Mouse (Mus musculus) CH12.LX (cell line): ENCODE data around the gene Zswim1.

Source experiments
- BHLHE40 ChIP-seq: IDR thresholded peaks from 2 replicates; pipeline ENCODE4 v1.6.1; 2011; ENCODE audit warnings: mild to moderate bottlenecking, low read depth, low read length, improper control_type of control experiment
- CHD1 ChIP-seq: IDR thresholded peaks from 2 replicates; pipeline ENCODE4 v1.6.1; 2012; ENCODE audit warnings: low read depth, low read length, improper control_type of control experiment, inconsistent platforms
- CTCF ChIP-seq, 2 experiments: IDR thresholded peaks in 1 of 2; conservative IDR thresholded peaks in 1 of 2; 2 replicates each; pipeline ENCODE4 v1.5.1; 2011 to 2012; ENCODE audit warnings: low read depth in 2 of 2, low read length in 2 of 2, improper control_type of control experiment in 1 of 2, inconsistent platforms in 1 of 2, mild to moderate bottlenecking in 1 of 2, moderate library complexity in 1 of 2
- ELF1 ChIP-seq: IDR thresholded peaks from 2 replicates; pipeline ENCODE4 v1.6.1; 2014; ENCODE audit warnings: low read depth, mild to moderate bottlenecking, inconsistent platforms, low read length, improper control_type of control experiment
- KAT2A ChIP-seq: IDR thresholded peaks from 2 replicates; pipeline ENCODE4 v1.6.1; 2012; ENCODE audit warnings: low read length, improper control_type of control experiment, inconsistent platforms; ENCODE audit not compliant: insufficient replicate concordance
- MAFK ChIP-seq: IDR thresholded peaks from 2 replicates; pipeline ENCODE4 v1.6.1; 2011; ENCODE audit warnings: low read length, improper control_type of control experiment; ENCODE audit not compliant: insufficient replicate concordance
- POLR2A ChIP-seq: IDR thresholded peaks from 2 replicates; pipeline ENCODE4 v1.6.1; 2011; ENCODE audit warnings: low read depth, mild to moderate bottlenecking, improper control_type of control experiment, low read length
- POLR2AphosphoS2 ChIP-seq: IDR thresholded peaks from 2 replicates; pipeline ENCODE4 v1.6.1; 2011; ENCODE audit warnings: low read depth, low read length, improper control_type of control experiment
- SMC3 ChIP-seq: IDR thresholded peaks from 2 replicates; pipeline ENCODE4 v1.6.1; 2011; ENCODE audit warnings: low read depth, low read length, improper control_type of control experiment
- USF2 ChIP-seq: conservative IDR thresholded peaks from 2 replicates; pipeline ENCODE4 v1.6.1; 2011; ENCODE audit warnings: low read depth, low read length, improper control_type of control experiment
- ZC3H11A ChIP-seq: IDR thresholded peaks from 2 replicates; pipeline ENCODE4 v1.6.1; 2012; ENCODE audit warnings: low read depth, mild to moderate bottlenecking, inconsistent platforms, low read length, improper control_type of control experiment
- ZMIZ1 ChIP-seq: IDR thresholded peaks from 2 replicates; pipeline ENCODE4 v1.6.1; 2012; ENCODE audit warnings: low read depth, mild to moderate bottlenecking, inconsistent platforms, low read length, improper control_type of control experiment

GRCm38 (mm10) chr2:164859640-164860432, 37.4 kb downstream of the Zswim1 start:
- no peak for TF ChIP-seq KAT2A
- no peak for TF ChIP-seq POLR2A
- TF ChIP-seq USF2 = no peak
- TF ChIP-seq ZC3H11A = no peak
- TF ChIP-seq CTCF (conservative IDR thresholded peaks at IDR 0.05 in 1 of 2, IDR thresholded peaks at IDR 0.05 in 1 of 2; ENCODE audit: low read depth in 2 of 2, low read length in 2 of 2) = no peak
- TF ChIP-seq BHLHE40 = no peak
- no peak for TF ChIP-seq ZMIZ1
- no peak for TF ChIP-seq POLR2AphosphoS2
- TF ChIP-seq ELF1 = no peak
- no peak for TF ChIP-seq MAFK
- TF ChIP-seq CHD1 = no peak
- no peak for TF ChIP-seq SMC3
